9 mouse cellular contexts compared by ENCODE assay signal in the genomic region with DNA sequence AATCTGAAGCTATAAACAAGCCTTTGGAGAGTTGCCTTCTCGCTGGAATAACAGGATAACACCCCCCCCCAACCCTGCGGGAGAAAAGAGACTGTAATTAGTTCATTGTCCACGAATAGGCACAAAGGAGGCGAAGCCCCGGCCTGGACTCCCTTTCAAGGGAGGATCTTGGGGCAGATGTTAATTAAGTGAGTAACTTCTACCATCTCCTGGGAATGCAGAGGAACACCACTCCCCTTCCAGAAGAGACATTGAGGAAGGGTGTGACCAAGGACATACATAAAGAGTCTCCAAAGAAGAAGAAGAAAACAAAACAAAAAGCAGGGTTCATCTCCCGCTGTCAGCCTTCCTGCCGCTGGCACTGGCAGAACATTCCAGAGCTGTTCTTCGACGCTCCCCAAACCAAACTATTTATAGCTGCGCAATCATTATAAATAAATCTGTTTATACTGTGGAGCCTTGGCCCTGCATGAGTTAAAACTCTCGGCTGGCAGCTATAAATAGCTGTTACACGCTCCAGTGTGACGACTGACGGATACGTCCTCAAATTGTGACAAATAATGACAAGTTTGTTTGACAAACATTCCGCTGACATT.
DNase-seq lines count a peak whose midpoint lies in the region; ATAC-seq lines count a peak whose summit lies in the region.
"Had no signal": no experiment of that assay in that cellular context is flagged by ENCODE, and none has a peak within 500 bp of the region (broad histone marks: within the 10 kb centered on the region; RNA-seq: fewer than 3 reads in every experiment).

No protein-coding gene starts in this region.

- no peak for ATAC-seq in cerebellum, adult (ENCODE audit: insufficient number of reproducible peaks, low FRiP score, low TSS enrichment)
- ATAC-seq in forebrain, embryonic 16.5 days = peak; percentile 37
- ATAC-seq in hindbrain, embryonic 12.5 days (ENCODE audit: low FRiP score) = no peak
- peak; percentile 72 for ATAC-seq in lung, embryonic 15.5 days (ENCODE audit: borderline replicate concordance, extremely low read depth, low FRiP score, low TSS enrichment)

- H3K27ac ChIP-seq in forebrain, embryonic 16.5 days (ENCODE audit: low read length) = no peak overlapping the region
- 0 out of 2 replicates have a peak overlapping the region, but pooled peaks have one; percentile 9 for H3K27ac ChIP-seq in hindbrain, embryonic 12.5 days
- H3K27ac ChIP-seq in lung, embryonic 15.5 days = peak overlapping the region; percentile 44

- H3K9ac ChIP-seq in forebrain, embryonic 16.5 days (replicated peaks; ENCODE audit: low read depth, low read length) = no peak overlapping the region
- no peak overlapping the region for H3K9ac ChIP-seq in hindbrain, embryonic 12.5 days
- H3K9ac ChIP-seq in lung, embryonic 15.5 days = no peak overlapping the region

- H3K4me1 ChIP-seq in forebrain, embryonic 16.5 days (replicated peaks; ENCODE audit: control insufficient read depth, insufficient read depth, low read length) = peaks cover 40% of the 10 kb centered on the region
- H3K4me1 ChIP-seq in hindbrain, embryonic 12.5 days = peaks cover 44% of the 10 kb centered on the region
- peaks cover 9% of the 10 kb centered on the region for H3K4me1 ChIP-seq in lung, embryonic 15.5 days

- no peaks in the 10 kb centered on the region for H3K27me3 ChIP-seq in forebrain, embryonic 16.5 days (replicated peaks; ENCODE audit: control insufficient read depth, insufficient read depth, low read length)
- peaks cover 5% of the 10 kb centered on the region; the same call in 1 of the 2 replicates for H3K27me3 ChIP-seq in hindbrain, embryonic 12.5 days
- H3K27me3 ChIP-seq in lung, embryonic 15.5 days = no peaks in the 10 kb centered on the region

- no peaks in the 10 kb centered on the region for H3K9me3 ChIP-seq in forebrain, embryonic 16.5 days (ENCODE audit: control insufficient read depth, low read length)
- peaks cover 5% of the 10 kb centered on the region; the same call in 1 of the 2 replicates for H3K9me3 ChIP-seq in hindbrain, embryonic 12.5 days (replicated peaks)
- H3K9me3 ChIP-seq in lung, embryonic 15.5 days = no peaks in the 10 kb centered on the region

- DNase-seq in cerebellum, postnatal 10 days = peak; percentile 52 to 53
- no peak for DNase-seq in spleen, adult 12 weeks (ENCODE audit: low spot score)
- DNase-seq in left cerebral cortex, postnatal 25 days (ENCODE audit: low spot score in 2 of 2) = no peak
- DNase-seq in frontal cortex, postnatal 10 days (ENCODE audit: low spot score in 2 of 2) = no peak

- peak overlapping the region; percentile 38 for H3K4me2 ChIP-seq in forebrain, embryonic 16.5 days (ENCODE audit: low read length)
- peak overlapping the region; percentile 16; the same call in 1 of the 2 replicates for H3K4me2 ChIP-seq in hindbrain, embryonic 12.5 days (replicated peaks)
- peak overlapping the region; percentile 36 for H3K4me2 ChIP-seq in lung, embryonic 15.5 days

- under 1% methylated on average over 16 of the region's 16 CpGs for WGBS in forebrain, embryonic 16.5 days
- 12% methylated on average over 16 of the region's 16 CpGs for WGBS in hindbrain, embryonic 12.5 days
- WGBS in lung, embryonic 15.5 days = 15% methylated on average over 16 of the region's 16 CpGs

- no peak overlapping the region for H3K4me3 ChIP-seq in forebrain, embryonic 16.5 days (replicated peaks; ENCODE audit: low read length)
- H3K4me3 ChIP-seq in hindbrain, embryonic 12.5 days = no peak overlapping the region
- peak overlapping the region; percentile 5; the same call in 1 of the 2 replicates for H3K4me3 ChIP-seq in lung, embryonic 15.5 days
- H3K4me3 ChIP-seq: erythroblast, embryonic 14.5 days had no signal

- intact Hi-C loops in left cerebral cortex, postnatal 25 days (cut with DNase I) = no loop called here

- no peaks in the 10 kb centered on the region for H3K36me3 ChIP-seq in forebrain, embryonic 16.5 days (ENCODE audit: control insufficient read depth, insufficient read depth)
- H3K36me3 ChIP-seq in hindbrain, embryonic 12.5 days = no peaks in the 10 kb centered on the region
- H3K36me3 ChIP-seq in lung, embryonic 15.5 days = no peaks in the 10 kb centered on the region

Comparison
In these comparisons a context has a peak if more than half of its experiments do, and no peak if none do; other contexts are left out.
1. DNase-seq: peak in cerebellum, postnatal 10 days (2 of 2); none in spleen, adult 12 weeks (single experiment), left cerebral cortex, postnatal 25 days (0 of 2) and frontal cortex, postnatal 10 days (0 of 2).
2. ATAC-seq: peak in forebrain, embryonic 16.5 days (single experiment) and lung, embryonic 15.5 days (single experiment); none in cerebellum, adult (single experiment) and hindbrain, embryonic 12.5 days (single experiment).
3. Peak in every context shown above with its lines, with median percentiles within 50 percentile points of each other: H3K4me2 ChIP-seq.